Mouse (Mus musculus) heart, adult 2 months (tissue): ENCODE data around the gene Slc28a1.

Experiments used
- CTCF ChIP-seq: fragments of 200-600 bp; IDR thresholded peaks from 2 replicates; pipeline ENCODE4 v1.8.1; 2022; ENCODE audit warnings: antibody characterized with exemption, mild to moderate bottlenecking, moderate library complexity
- EP300 ChIP-seq: fragments of 200-500 bp; IDR thresholded peaks from 2 replicates; pipeline ENCODE4 v1.6.1; 2011; ENCODE audit warnings: low read depth, low read length, control low read depth; ENCODE audit not compliant: insufficient read depth
- POLR2A ChIP-seq: fragments of 200-500 bp; IDR thresholded peaks from 2 replicates; pipeline ENCODE4 v1.6.1; 2011; ENCODE audit warnings: mild to moderate bottlenecking, low read depth, low read length, control low read depth; ENCODE audit not compliant: insufficient read depth

- TF ChIP-seq EP300 (no peak), POLR2A (no peak), CTCF (no peak)
Observed at GRCm38 (mm10) chr7:81174654-81175053, 60.1 kb downstream of the Slc28a1 start.
